Mouse (Mus musculus) midbrain, postnatal 0 days (tissue): ENCODE measurements around the gene Nrde2. TPM values are rescaled to one million over a fixed set of nuclear protein-coding genes. Genes with fewer than 3 reads are reported as not detected.

ENCODE experiments used
- ATAC-seq: fragments of 200-750 bp; cut with Nextera tagmentation; 2 replicates; pipeline ENCODE4 v1.8.0; 2017; ENCODE audit warnings: moderate number of reproducible peaks, mild to moderate bottlenecking, moderate TSS enrichment, moderate library complexity; ENCODE audit not compliant: low FRiP score
- DNase-seq: peaks from one replicate; pipeline ENCODE4 v3.0.0-alpha.2; 2015; ENCODE audit warnings: low spot score
- H3K27ac ChIP-seq: fragments of 300-500 bp; sonication (generic); 2 replicates; pipeline ENCODE4 v1.5.1; 2014; ENCODE audit warnings: low read depth, mild to moderate bottlenecking, low read length, mixed read lengths
- H3K27me3 ChIP-seq: fragments of 300-500 bp; sonication (generic); 2 replicates; pipeline ENCODE4 v1.6.1; 2014; ENCODE audit warnings: low read length, control low read depth, mixed read lengths; ENCODE audit not compliant: insufficient read depth
- H3K36me3 ChIP-seq: fragments of 300-500 bp; sonication (generic); 2 replicates; pipeline ENCODE4 v1.6.1; 2014; ENCODE audit warnings: low read length, control low read depth, mixed read lengths; ENCODE audit not compliant: insufficient read depth
- H3K4me1 ChIP-seq: fragments of 300-500 bp; sonication (generic); 2 replicates; pipeline ENCODE4 v1.6.1; 2014; ENCODE audit warnings: mild to moderate bottlenecking, control low read depth, antibody characterized with exemption, low read length, mixed read lengths; ENCODE audit not compliant: insufficient read depth
- H3K4me2 ChIP-seq: fragments of 300-500 bp; sonication (generic); 2 replicates; pipeline ENCODE4 v1.6.1; 2014; ENCODE audit warnings: low read depth, mild to moderate bottlenecking, low read length, mixed read lengths; ENCODE audit not compliant: poor library complexity, severe bottlenecking
- H3K4me3 ChIP-seq: fragments of 300-500 bp; sonication (generic); 2 replicates; pipeline ENCODE4 v1.5.1; 2014; ENCODE audit warnings: low read depth, mild to moderate bottlenecking, low read length, moderate library complexity
- H3K9ac ChIP-seq: fragments of 300-500 bp; sonication (generic); replicated peaks from 2 replicates; pipeline ENCODE4 v1.6.1; 2014; ENCODE audit warnings: mild to moderate bottlenecking, low read length, moderate library complexity, mixed read lengths; ENCODE audit not compliant: poor library complexity, severe bottlenecking
- H3K9me3 ChIP-seq: fragments of 300-500 bp; sonication (generic); 2 replicates; pipeline ENCODE4 v1.6.1; 2016; ENCODE audit warnings: low read length, control low read depth
- CTCF ChIP-seq: IDR thresholded peaks from 2 replicates; pipeline ENCODE4 v1.5.1; 2016; ENCODE audit warnings: antibody characterized with exemption, mild to moderate bottlenecking
- WGBS: fragments of 180-500 bp; shearing (Covaris S2); extraction: QIAGEN DNeasy Blood & Tissue Kit; methylation state at CpG from one replicate; pipeline ENCODE4 v1.1.7; 2014; 5-methylcytosine and 5-hydroxymethylcytosine counted together
- polyA plus RNA-seq: library from polyadenylated mRNA; unstranded; fragments of >200 nt; fragmentation: Nextera tagmentation; extraction: Ambion mirVana; gene quantifications from 2 replicates; pipeline ENCODE4 v1.2.1, GENCODE M21; 2015
- total RNA-seq: library from RNA; depleted of rRNA; stranded (reverse); fragments of >200 nt; gene quantifications from 2 replicates; pipeline ENCODE4 v1.2.3, GENCODE M21; 2014

Nrde2 gene
- total and polyA plus RNA-seq, 2 experiments from 2014 or later = 13.1 to 13.9 TPM

GRCm38 (mm10) chr12:100124913-100125798 lies 34.3 kb downstream of the Nrde2 start:
- ATAC-seq (no peak), DNase-seq (no peak)

GRCm38 (mm10) chr12:100123476-100123875 lies 36.0 kb downstream of the Nrde2 start:
- ATAC-seq = no peak
- no peaks in the 10 kb centered on the region for H3K9me3 ChIP-seq
- no peak for TF ChIP-seq CTCF
- DNase-seq = no peak
- WGBS = 84% methylated on average over 9 of the region's 9 CpGs
- H3K4me1 ChIP-seq = no peaks in the 10 kb centered on the region
- H3K27me3 ChIP-seq = no peaks in the 10 kb centered on the region
- no peak overlapping the region for H3K9ac ChIP-seq
- H3K36me3 ChIP-seq = peaks cover 74% of the 10 kb centered on the region
- no peak overlapping the region for H3K27ac ChIP-seq
- H3K4me3 ChIP-seq = no peak overlapping the region
- H3K4me2 ChIP-seq = no peak overlapping the region

More at GRCm38 (mm10) chr12:100124913-100125798, 34.3 kb downstream of the Nrde2 start:
- TF ChIP-seq CTCF = peak; percentile 50
- Histone ChIP-seq H3K27ac (no peak overlapping the region), H3K4me1 (no peaks in the 10 kb centered on the region), H3K4me2 (no peak overlapping the region), H3K4me3 (no peak overlapping the region), H3K9me3 (no peaks in the 10 kb centered on the region), H3K27me3 (no peaks in the 10 kb centered on the region), H3K36me3 (peaks cover 70% of the 10 kb centered on the region), H3K9ac (no peak overlapping the region)
- 76% methylated on average over 16 of the region's 16 CpGs for WGBS

- Histone ChIP-seq H3K9ac (no peak overlapping the region), H3K4me1 (no peaks in the 10 kb centered on the region), H3K4me3 (no peak overlapping the region), H3K9me3 (no peaks in the 10 kb centered on the region), H3K4me2 (no peak overlapping the region), H3K36me3 (peaks cover 77% of the 10 kb centered on the region), H3K27me3 (no peaks in the 10 kb centered on the region), H3K27ac (no peak overlapping the region)
- no peak for DNase-seq
- no peak for TF ChIP-seq CTCF
- ATAC-seq = no peak
- WGBS = 87% methylated on average over 7 of the region's 7 CpGs
Measured at GRCm38 (mm10) chr12:100122921-100123381, 36.5 kb downstream of the Nrde2 start.

- Histone ChIP-seq H3K4me2 (no peak overlapping the region), H3K4me1 (peaks cover 4% of the 10 kb centered on the region; the same call in 1 of the 2 replicates), H3K27me3 (no peaks in the 10 kb centered on the region), H3K27ac (no peak overlapping the region), H3K4me3 (no peak overlapping the region), H3K9me3 (no peaks in the 10 kb centered on the region), H3K36me3 (peaks cover 70% of the 10 kb centered on the region), H3K9ac (no peak overlapping the region)
- DNase-seq (no peak), ATAC-seq (no peak)
- WGBS = 83% methylated on average over 5 of the region's 5 CpGs
- no peak for TF ChIP-seq CTCF
Measured at GRCm38 (mm10) chr12:100115982-100116381, 43.5 kb downstream of the Nrde2 start.

GRCm38 (mm10) chr12:100109986-100110696 lies 49.3 kb downstream of the Nrde2 start, which contains the start of gene Psmc1:
Gene Psmc1 (plus strand): TSS chr12:100110154.
- DNase-seq (peak; percentile 93), ATAC-seq (peak; percentile 76)
- under 1% methylated on average over 58 of the region's 58 CpGs for WGBS
- H3K9me3 ChIP-seq = no peaks in the 10 kb centered on the region
- peak within 1 kb of the TSS; percentile 91 for H3K27ac ChIP-seq
- peak within 1 kb of the TSS; percentile 84 for H3K9ac ChIP-seq
- H3K36me3 ChIP-seq = peaks cover 15% of the 10 kb centered on the region
- no peaks in the 10 kb centered on the region for H3K27me3 ChIP-seq
- peaks cover 5% of the 10 kb centered on the region; the same call in 1 of the 2 replicates for H3K4me1 ChIP-seq
- peak within 1 kb of the TSS; percentile 66 for H3K4me3 ChIP-seq
- TF ChIP-seq CTCF = 0 out of 2 replicates have a peak, but pooled peaks have one; percentile 8
- peak within 1 kb of the TSS; percentile 79 for H3K4me2 ChIP-seq
